Mouse (Mus musculus) layer of hippocampus, postnatal 25 days (tissue): ENCODE measurements around the gene AI464131. TPM values are rescaled to one million over a fixed set of nuclear protein-coding genes. Genes with fewer than 3 reads are reported as not detected.
"Not testable (repeated sequence)": the region's sequence is repeated elsewhere in the genome, so short reads cannot be mapped to it uniquely, and the experiment has no call there.

Source experiments
- DNase-seq, 2 experiments: peaks; one replicate each; pipeline ENCODE4 v3.0.0; 2022; ENCODE audit warnings: mixed read lengths in 2 of 2, low spot score in 1 of 2; ENCODE audit errors: extremely low spot score in 1 of 2
- total RNA-seq, 2 experiments: library from RNA; stranded (reverse); gene quantifications; 2 replicates each; pipeline ENCODE4 v1.2.3; 2021

AI464131 gene
- total RNA-seq, 2 experiments from 2014 or later, result 32.4 to 33.3 TPM

DNA sequence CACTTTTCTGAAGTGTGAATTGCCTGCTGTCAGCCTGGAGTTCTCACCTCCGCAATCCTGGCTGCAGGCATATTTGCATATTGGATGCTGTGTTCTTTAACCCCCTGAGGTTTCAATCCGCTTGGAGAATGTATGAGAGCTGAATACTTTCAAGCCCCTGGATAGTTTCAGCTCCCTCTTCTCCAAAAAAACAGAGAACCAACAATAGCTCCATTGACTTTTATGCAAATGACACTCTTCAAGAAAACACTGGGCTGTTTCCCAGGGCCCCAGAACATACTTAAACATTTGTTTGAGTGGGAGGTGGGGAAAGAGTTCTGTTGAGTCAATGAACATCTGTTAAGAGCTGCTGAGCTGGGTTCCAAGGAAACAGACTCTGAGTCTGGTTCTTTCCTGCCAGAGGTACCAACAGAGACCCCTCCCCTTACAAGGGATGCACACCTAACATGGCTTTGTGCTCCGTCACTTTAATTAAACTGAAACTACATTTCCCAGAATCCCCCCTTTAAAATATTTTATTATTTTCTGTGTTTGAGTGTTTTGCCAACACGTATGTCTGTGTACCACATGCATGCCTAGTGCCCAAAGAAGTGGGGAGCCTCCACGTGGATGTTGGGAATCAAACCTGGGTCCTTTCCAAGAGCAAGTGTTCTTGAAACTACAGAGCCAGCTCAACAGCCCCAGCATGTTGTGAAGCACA is 32.0 kb downstream of the AI464131 start:
- peak in 1 of 2 experiments; percentile 25 for DNase-seq

DNA sequence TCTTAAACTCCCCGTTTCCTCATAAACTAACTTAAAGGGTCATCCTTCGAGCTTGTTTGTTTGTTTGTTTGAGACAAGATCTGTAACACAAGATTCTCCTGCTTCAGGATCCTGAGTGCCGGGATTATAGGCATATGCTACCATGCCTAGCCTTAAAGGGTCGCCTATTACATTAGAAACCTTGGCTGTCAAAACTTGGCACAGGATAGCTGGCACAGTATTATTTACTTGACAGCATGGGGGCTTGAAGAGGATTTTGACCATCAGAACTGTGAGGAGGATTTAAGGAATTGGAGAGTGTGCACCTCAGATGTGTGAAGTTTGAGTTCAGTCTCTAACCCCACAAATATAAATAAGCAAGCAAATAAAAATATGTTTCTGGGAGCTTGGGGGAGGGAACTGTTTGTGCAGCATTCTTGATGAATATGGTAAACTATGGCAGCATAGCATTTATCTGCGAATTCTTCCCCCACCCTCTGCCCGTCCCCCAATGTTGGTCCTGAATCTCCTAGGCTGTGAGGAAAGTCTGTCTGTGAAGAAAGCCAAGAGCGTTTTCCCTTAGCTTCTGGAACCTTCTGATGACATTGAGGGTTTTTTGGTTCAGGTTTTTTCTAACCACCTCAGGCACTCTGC is 32.7 kb downstream of the AI464131 start:
- no peak for DNase-seq

DNA sequence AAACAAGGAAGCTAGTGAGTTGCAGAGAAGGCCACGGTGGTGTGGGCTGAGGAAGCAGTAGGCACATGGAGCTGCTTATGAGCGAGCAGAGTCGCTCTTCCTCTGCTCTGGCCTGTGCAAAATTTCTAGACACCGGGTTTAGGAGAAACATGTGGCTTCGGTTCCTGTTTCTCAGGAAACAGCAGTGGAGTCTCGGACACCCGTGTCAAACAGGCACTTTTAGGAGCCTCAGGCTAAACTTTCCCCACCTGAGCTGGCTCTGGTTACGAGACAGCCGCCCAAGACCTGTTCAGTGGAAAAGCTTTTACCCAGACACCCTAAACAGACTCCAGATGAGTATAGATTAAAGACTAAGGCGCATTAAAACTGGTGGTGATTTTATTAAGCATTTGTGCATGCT is 33.7 kb downstream of the AI464131 start:
- DNase-seq, result no peak

DNA sequence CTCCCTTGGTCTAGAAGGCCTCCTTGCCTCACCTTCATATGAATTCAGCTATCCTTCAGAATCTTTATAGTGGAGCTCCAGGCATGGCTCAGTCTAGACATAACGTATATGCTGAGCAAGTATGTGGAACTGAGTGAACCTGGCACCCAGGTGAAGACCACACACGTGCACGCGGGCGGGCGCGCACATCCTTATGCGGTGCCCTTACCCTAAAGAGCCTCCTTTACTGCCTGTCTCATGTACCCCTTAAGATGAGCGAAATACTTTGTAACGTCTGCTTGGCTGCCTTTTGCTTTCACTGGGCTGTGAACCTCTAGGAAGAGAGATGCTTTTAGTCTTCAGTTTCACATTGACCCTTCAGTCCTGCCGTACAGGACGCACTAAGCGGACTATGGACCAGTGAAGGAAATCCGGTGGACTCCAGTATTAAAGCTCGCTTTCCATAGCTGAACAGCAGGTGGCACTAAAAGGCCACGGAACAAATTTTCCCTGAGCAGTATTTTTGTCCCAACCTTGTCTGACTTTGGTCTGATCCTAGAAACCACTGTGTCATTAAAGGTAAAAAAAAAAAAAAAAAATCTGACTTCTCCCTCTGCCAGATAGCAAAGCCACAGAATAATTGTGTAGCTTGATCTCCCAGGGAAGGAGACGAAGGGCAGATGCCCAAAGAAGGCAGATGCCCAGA is 34.3 kb downstream of the AI464131 start:
- DNase-seq, result peak; percentile 34 to 69

DNA sequence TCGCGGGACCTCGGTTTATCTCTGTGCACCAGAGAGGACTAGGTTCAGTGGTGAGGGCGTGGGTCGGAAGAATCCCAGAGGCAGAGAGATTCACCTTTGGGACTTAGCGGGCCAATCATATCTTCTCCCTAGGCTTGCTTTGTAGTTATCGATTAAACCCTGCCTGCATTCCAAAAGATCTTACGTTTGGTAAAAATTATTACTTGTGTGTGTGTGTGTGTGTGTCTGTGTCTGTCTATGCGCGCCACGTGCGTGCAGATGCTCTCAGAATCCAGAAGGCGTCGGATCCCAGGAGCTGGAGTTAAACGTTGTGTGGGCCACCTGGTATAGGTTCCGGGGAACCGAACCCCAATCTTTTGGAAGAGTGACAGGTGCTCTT is 37.6 kb downstream of the AI464131 start:
- no peak for DNase-seq

DNA sequence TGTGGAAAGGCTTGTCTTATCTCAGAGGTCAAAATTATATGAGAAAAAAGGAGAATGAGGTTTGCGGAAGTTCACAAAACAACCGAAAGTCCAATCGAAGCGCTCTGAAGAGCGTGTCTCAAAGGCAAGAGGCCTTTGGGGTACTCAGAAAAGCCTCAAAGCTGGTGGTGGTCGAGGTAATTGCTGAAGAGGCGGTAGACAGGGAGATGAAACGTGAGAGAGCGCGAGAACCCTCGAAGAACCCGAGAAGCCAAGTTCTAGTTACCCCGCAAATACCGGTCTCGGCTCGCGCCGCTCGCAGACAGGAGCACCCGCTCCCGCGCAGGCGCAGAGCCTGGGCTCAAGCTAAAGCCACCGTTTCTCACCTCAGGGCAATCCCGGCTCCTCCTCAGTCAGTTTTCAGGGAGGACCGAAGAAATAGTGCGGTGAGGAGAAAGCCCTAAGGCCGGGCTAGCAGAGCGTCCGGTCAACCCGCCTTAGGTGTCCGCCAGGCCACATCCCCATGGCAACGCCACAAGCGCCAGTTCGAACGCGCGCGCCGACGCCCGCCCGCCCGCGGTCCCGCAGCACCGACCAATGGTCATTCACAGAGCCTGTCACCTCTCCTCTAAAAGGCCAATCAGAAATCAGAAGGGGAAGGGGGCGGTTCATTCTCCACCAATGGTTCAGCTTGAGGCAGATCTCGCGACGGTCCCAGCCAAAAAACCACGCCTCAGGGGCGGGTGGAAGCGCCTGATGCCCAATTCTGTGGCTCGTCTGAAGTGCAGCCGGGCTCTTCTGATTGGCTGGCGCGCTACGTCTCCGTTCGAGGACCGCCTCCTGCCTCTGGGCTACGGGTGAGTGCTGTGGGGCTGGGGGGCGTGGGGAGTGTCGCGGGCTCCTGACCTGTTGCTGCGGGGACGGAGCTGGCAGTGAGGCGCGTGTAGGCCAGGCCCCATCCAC is 38.3 kb downstream of the AI464131 start, which contains the start of the genes Kif24 and Nudt2:
TSS of gene Kif24 (minus strand) at position 543 of the 942 bp plus-strand sequence.
TSS of gene Nudt2 (plus strand) at position 807 of the 942 bp plus-strand sequence.
- DNase-seq, result peak; percentile 81 to 91

DNA sequence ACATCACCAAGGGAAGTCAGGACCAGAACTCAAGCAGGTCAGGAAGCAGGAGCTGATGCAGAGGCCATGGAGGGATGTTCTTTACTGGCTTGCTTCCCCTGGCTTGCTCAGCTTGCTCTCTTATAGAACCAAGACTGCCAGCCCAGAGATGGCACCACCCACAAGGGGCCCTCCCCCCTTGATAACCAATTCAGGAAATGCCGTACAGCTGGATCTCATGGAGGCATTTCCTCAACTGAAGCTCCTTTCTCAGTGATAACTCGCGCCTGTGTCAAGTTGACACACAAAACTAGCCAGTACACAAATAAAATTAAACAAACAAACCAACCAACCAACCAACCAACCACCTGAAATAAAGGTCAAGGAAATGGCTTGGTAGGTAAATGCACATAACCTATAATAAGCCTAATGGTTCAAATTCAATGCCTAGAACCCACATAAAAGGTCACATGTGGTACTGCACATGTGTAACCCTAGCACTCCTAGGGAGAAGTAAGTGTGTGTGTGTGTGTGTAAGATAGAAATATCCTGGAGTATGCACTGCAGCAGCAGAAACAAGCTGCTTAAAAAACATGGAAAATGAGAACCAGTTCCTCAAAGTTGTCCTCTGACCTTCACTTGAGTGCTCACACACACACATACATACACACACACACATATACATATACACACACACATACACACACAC is 39.7 kb downstream of the AI464131 start:
- DNase-seq, result not testable (repeated sequence)

DNA sequence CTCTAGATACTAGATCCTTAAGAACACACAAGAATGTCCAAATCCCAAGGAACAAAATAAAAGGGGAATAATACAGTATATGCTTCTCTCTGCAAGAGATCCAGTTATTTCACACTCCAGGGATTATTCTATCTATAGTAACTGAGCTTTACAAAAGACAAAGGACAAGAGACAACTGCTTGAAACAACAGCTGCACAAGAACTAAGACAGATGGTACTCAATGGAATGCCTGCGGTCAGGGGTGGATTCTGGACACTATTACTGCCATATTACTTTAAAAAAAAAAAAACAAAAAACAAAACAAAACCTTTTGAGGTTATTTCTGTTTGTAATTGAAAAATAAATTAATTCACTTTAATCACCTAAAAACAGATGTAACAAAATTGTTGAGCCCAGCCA is 42.2 kb downstream of the AI464131 start:
- DNase-seq, result no peak

DNA sequence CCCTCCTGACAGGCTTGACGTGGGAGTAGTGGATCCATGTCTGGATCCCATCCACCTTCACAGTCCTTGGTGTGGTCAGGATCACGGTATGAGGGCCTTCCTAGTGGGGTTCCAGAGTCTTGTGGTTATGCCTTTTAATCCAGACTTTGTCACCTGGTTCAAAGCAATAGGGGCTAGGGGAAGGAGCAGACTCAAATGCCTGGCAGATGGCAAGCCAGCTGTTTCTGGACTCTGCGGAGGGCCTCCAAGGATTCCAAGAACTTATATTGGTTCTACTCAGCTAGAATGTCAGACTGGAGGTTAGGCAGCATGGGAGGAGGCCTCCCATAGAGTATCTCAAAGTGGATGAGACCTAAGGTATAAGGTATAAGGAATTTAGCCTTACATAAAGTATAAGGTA is 55.3 kb downstream of the AI464131 start:
- DNase-seq, result no peak

Other genes starting within 250 kb of the AI464131 start
- gene Ubap2, start 227.9 kb downstream of the AI464131 start, total RNA-seq, result 10 to 100 TPM; 40.5 to 48.3 TPM
- gene Dcaf12, start 188.2 kb downstream of the AI464131 start, total RNA-seq, result 10 to 100 TPM; 45.8 to 49.6 TPM
- gene Ubap1, start 154.1 kb downstream of the AI464131 start, total RNA-seq, result 10 to 100 TPM; 41.4 to 42.1 TPM
- gene Kif24, start 38.2 kb downstream of the AI464131 start, total RNA-seq, result 1 to 10 TPM; 1.0 to 1.5 TPM
- 10 to 100 TPM; 27.4 to 31.4 TPM for gene Nudt2, start 37.9 kb downstream of the AI464131 start, total RNA-seq
- gene 1110017D15Rik, start 14.3 kb upstream of the AI464131 start, total RNA-seq, result 1 to 10 TPM; 4.5 to 7.0 TPM
- 100 to 1,000 TPM; 159 to 165 TPM for gene Fam219a, start 66.5 kb upstream of the AI464131 start, total RNA-seq
- 10 to 100 TPM in 1 of 2 experiments, 1 to 10 TPM in 1; 7.1 to 11.2 TPM for gene Dnaic1, start 66.7 kb upstream of the AI464131 start, total RNA-seq
- 10 to 100 TPM; 62.1 to 66.9 TPM for gene Enho, start 137.2 kb upstream of the AI464131 start, total RNA-seq
- gene Cntfr, start 194.0 kb upstream of the AI464131 start, total RNA-seq, result 10 to 100 TPM; 89.6 to 96.1 TPM
- gene Il11ra1, start 196.9 kb upstream of the AI464131 start, total RNA-seq, result 10 to 100 TPM; 40.0 to 44.8 TPM
- 10 to 100 TPM; 27.7 to 33.6 TPM for gene Rpp25l, start 210.5 kb upstream of the AI464131 start, total RNA-seq
- 100 to 1,000 TPM; 149 to 172 TPM for gene Dctn3, start 220.1 kb upstream of the AI464131 start, total RNA-seq
- not detected for gene Arid3c, start 228.1 kb upstream of the AI464131 start, total RNA-seq